10 mouse cellular contexts compared by ENCODE assay signal in the genomic region with DNA sequence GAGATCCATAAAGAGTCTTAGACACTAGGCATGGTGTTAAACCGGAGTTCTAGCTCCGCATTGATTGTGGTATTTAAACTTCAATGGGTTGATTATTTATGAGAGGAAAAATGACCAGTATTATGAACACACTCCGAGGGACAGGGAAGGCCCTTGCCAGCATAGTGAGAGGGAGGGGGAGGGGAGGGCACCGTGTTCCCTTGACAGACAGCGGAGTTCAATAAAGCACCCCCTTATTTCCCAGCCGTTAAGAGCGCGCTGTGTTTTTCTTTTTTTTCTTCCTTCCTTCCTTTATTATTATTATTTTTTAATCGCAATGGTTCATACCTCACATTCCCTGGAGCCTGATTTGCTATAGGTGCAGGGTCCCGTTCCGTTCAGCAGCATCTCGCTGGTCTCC. TPM values are rescaled to one million over a fixed set of nuclear protein-coding genes. Genes with fewer than 3 reads are reported as not detected.
DNase-seq lines count a peak whose midpoint lies in the region; ATAC-seq and TF ChIP-seq lines count a peak whose summit lies in the region.
"Had no signal": no experiment of that assay in that cellular context is flagged by ENCODE, and none has a peak within 500 bp of the region (broad histone marks: within the 10 kb centered on the region; RNA-seq: fewer than 3 reads in every experiment).

No protein-coding gene starts in this region.

- no peak for ATAC-seq in liver, embryonic 11.5 days (replicated peaks; ENCODE audit: low FRiP score)
- ATAC-seq in intestine, embryonic 15.5 days: no peak

- H3K36me3 ChIP-seq in liver, embryonic 11.5 days (ENCODE audit: control insufficient read depth, insufficient read depth, low read length): no peaks in the 10 kb centered on the region
- no peaks in the 10 kb centered on the region for H3K36me3 ChIP-seq in intestine, embryonic 15.5 days

- no peak for TF ChIP-seq CTCF in embryonic fibroblast, embryonic 13.5 days (IDR thresholded peaks at IDR 0.05; ENCODE audit: borderline replicate concordance, insufficient read depth, low read length)
- TF ChIP-seq CTCF in olfactory bulb, adult 2 months (IDR thresholded peaks at IDR 0.05; ENCODE audit: insufficient read depth, low read depth, low read length): no peak

- peaks cover 25% of the 10 kb centered on the region for H3K27me3 ChIP-seq in liver, embryonic 11.5 days (replicated peaks; ENCODE audit: control insufficient read depth, insufficient read depth, low read length)
- peaks cover 9% of the 10 kb centered on the region; the same call in 1 of the 2 replicates for H3K27me3 ChIP-seq in intestine, embryonic 15.5 days (replicated peaks)

- H3K4me1 ChIP-seq in liver, embryonic 11.5 days (replicated peaks; ENCODE audit: control insufficient read depth, insufficient read depth, low read length): no peaks in the 10 kb centered on the region
- H3K4me1 ChIP-seq in embryonic fibroblast, embryonic 13.5 days (ENCODE audit: control insufficient read depth, insufficient read depth, low read length): peaks cover 3% of the 10 kb centered on the region; the same call in 1 of the 2 replicates
- H3K4me1 ChIP-seq in intestine, embryonic 15.5 days (replicated peaks): peaks cover 3% of the 10 kb centered on the region; the same call in 1 of the 2 replicates
- H3K4me1 ChIP-seq in olfactory bulb, adult 2 months (ENCODE audit: control insufficient read depth, insufficient read depth, low read length): no peaks in the 10 kb centered on the region

- no peak overlapping the region for H3K27ac ChIP-seq in liver, embryonic 11.5 days (ENCODE audit: low read depth, low read length)
- H3K27ac ChIP-seq in embryonic fibroblast, embryonic 13.5 days (ENCODE audit: insufficient read depth, low read length): no peak overlapping the region
- no peak overlapping the region for H3K27ac ChIP-seq in intestine, embryonic 15.5 days
- peak overlapping the region; percentile 93 for H3K27ac ChIP-seq in olfactory bulb, adult 2 months (ENCODE audit: insufficient read depth, low read depth, low read length)
- H3K27ac ChIP-seq: macrophage had no signal

- under 1% methylated on average over 12 of the region's 12 CpGs for WGBS in liver, embryonic 11.5 days
- 1% methylated on average over 12 of the region's 12 CpGs for WGBS in intestine, embryonic 15.5 days
- WGBS in olfactory bulb, adult 2 months: under 1% methylated on average over 12 of the region's 12 CpGs

- no peak for TF ChIP-seq POLR2A in embryonic fibroblast, embryonic 13.5 days (IDR thresholded peaks at IDR 0.05; ENCODE audit: low read depth, low read length)
- TF ChIP-seq POLR2A in olfactory bulb, adult 2 months (IDR thresholded peaks at IDR 0.05; ENCODE audit: insufficient read depth, low read depth, low read length): no peak

- no peak for DNase-seq in liver, embryonic 11.5 days (ENCODE audit: low spot score)
- DNase-seq in liver: no peak
- no peak for DNase-seq in yolk sac, embryonic 10.5 days (ENCODE audit: low spot score)
- DNase-seq in adrenal gland, adult (ENCODE audit: inconsistent age in 2 of 2, low spot score in 1 of 2): no peak
- DNase-seq: gastrocnemius, postnatal 25 days; thymus, postnatal 25 days had no signal

- H3K4me2 ChIP-seq in liver, embryonic 11.5 days: peak overlapping the region; percentile 51
- peak overlapping the region; percentile 71 for H3K4me2 ChIP-seq in intestine, embryonic 15.5 days (replicated peaks)

- no peaks in the 10 kb centered on the region for H3K9me3 ChIP-seq in liver, embryonic 11.5 days (ENCODE audit: control insufficient read depth, low read length)
- H3K9me3 ChIP-seq in intestine, embryonic 15.5 days: no peaks in the 10 kb centered on the region

- no peak overlapping the region for H3K9ac ChIP-seq in liver, embryonic 11.5 days (ENCODE audit: low read depth, low read length)
- H3K9ac ChIP-seq in intestine, embryonic 15.5 days: 0 out of 2 replicates have a peak overlapping the region, but pooled peaks have one; percentile 26

- H3K4me3 ChIP-seq in liver, embryonic 11.5 days (ENCODE audit: low read depth, low read length): peak overlapping the region; percentile 33; the same call in 1 of the 2 replicates
- peak overlapping the region; percentile 9; the same call in 1 of the 2 replicates for H3K4me3 ChIP-seq in embryonic fibroblast, embryonic 13.5 days (ENCODE audit: insufficient read depth, low read length)
- H3K4me3 ChIP-seq in intestine, embryonic 15.5 days (replicated peaks): peak overlapping the region; percentile 35
- peak overlapping the region; percentile 65 for H3K4me3 ChIP-seq in olfactory bulb, adult 2 months (ENCODE audit: insufficient read depth, low read depth, low read length)

RNA-seq across cellular contexts. Expression of a gene that starts 2.6 kb away (rescaled TPM):
- 0.43 and 0.52 TPM in 2 replicates for polyA plus RNA-seq in liver, embryonic 11.5 days (2014; fragmentation: Nextera tagmentation; extraction: Ambion mirVana)
- polyA plus RNA-seq in embryonic fibroblast, embryonic 13.5 days (2011; ENCODE audit: insufficient read length, low read depth, missing spikeins): 2.0 and 7.6 TPM in 2 replicates
- polyA plus RNA-seq in intestine, embryonic 15.5 days (2015; fragmentation: Nextera tagmentation; extraction: Ambion mirVana): 3.8 and 4.0 TPM in 2 replicates
- not detected in 2 replicates for polyA plus RNA-seq in olfactory bulb, adult 2 months (2012; ENCODE audit: insufficient read depth, insufficient read length, low replicate concordance, missing spikeins)
- polyA plus RNA-seq: macrophage had no signal

Comparison
In these comparisons a context has a peak if more than half of its experiments do, and no peak if none do; other contexts are left out.
1. H3K4me3 ChIP-seq: peak in every context shown above with its lines; median percentile 65 in olfactory bulb, adult 2 months; 35 in intestine, embryonic 15.5 days; 33 in liver, embryonic 11.5 days; 9 in embryonic fibroblast, embryonic 13.5 days.